Mouse (Mus musculus) forebrain, embryonic 11.5 days (tissue): ENCODE results near the gene Arid5b. TPM values are rescaled to one million over a fixed set of nuclear protein-coding genes. Genes with fewer than 3 reads are reported as not detected.

Experiments used
- ATAC-seq: fragments of 200-750 bp; cut with Nextera tagmentation; replicated peaks from 2 replicates; pipeline ENCODE4 v1.8.0; 2017; ENCODE audit warnings: moderate TSS enrichment; ENCODE audit not compliant: low FRiP score
- DNase-seq: peaks from one replicate; pipeline ENCODE4 v3.0.0-alpha.2; 2017; ENCODE audit warnings: low spot score
- H3K27ac ChIP-seq: fragments of 300-500 bp; sonication (generic); 2 replicates; pipeline ENCODE4 v1.5.1; 2014; ENCODE audit warnings: low read depth, low read length
- H3K27me3 ChIP-seq: fragments of 300-500 bp; sonication (generic); 2 replicates; pipeline ENCODE4 v1.6.1; 2014; ENCODE audit warnings: mild to moderate bottlenecking, low read length, mixed read lengths; ENCODE audit not compliant: control insufficient read depth, insufficient read depth
- H3K36me3 ChIP-seq: fragments of 300-500 bp; sonication (generic); 2 replicates; pipeline ENCODE4 v1.6.1; 2014; ENCODE audit warnings: mild to moderate bottlenecking, low read length, moderate library complexity, mixed read lengths; ENCODE audit not compliant: control insufficient read depth, insufficient read depth
- H3K4me1 ChIP-seq: fragments of 300-500 bp; sonication (generic); replicated peaks from 2 replicates; pipeline ENCODE4 v1.6.1; 2014; ENCODE audit warnings: low read length, mixed read lengths; ENCODE audit not compliant: control insufficient read depth, insufficient read depth
- H3K4me2 ChIP-seq: fragments of 300-500 bp; sonication (generic); 2 replicates; pipeline ENCODE4 v1.6.1; 2014; ENCODE audit warnings: low read depth, mild to moderate bottlenecking, low read length, moderate library complexity, mixed read lengths; ENCODE audit not compliant: severe bottlenecking
- H3K4me3 ChIP-seq: fragments of 300-500 bp; sonication (generic); 2 replicates; pipeline ENCODE4 v1.5.1; 2014; ENCODE audit warnings: low read depth, low read length
- H3K9ac ChIP-seq: fragments of 300-500 bp; sonication (generic); 2 replicates; pipeline ENCODE4 v1.6.1; 2014; ENCODE audit warnings: low read length
- H3K9me3 ChIP-seq: fragments of 300-500 bp; sonication (generic); 2 replicates; pipeline ENCODE4 v1.6.1; 2016; ENCODE audit warnings: low read length, mixed read lengths; ENCODE audit not compliant: control insufficient read depth
- WGBS: fragments of 180-500 bp; shearing (Covaris S2); extraction: QIAGEN DNeasy Blood & Tissue Kit; methylation state at CpG from one replicate; pipeline ENCODE4 v1.1.7; 2014; 5-methylcytosine and 5-hydroxymethylcytosine counted together
- polyA plus RNA-seq: library from polyadenylated mRNA; unstranded; fragments of >200 nt; fragmentation: Nextera tagmentation; extraction: Ambion mirVana; gene quantifications from 2 replicates; pipeline ENCODE4 v1.2.1, GENCODE M21; 2014

The Arid5b gene
- polyA plus RNA-seq, 1 experiment from 2014 or later: 17.1 TPM

GRCm38 (mm10) chr10:68171974-68172373 lies 106.6 kb downstream of the Arid5b start:
- Histone ChIP-seq H3K4me2 (no peak overlapping the region), H3K27me3 (no peaks in the 10 kb centered on the region), H3K27ac (no peak overlapping the region), H3K9me3 (no peaks in the 10 kb centered on the region), H3K9ac (no peak overlapping the region), H3K36me3 (no peaks in the 10 kb centered on the region), H3K4me1 (no peaks in the 10 kb centered on the region), H3K4me3 (no peak overlapping the region)
- no peak for ATAC-seq
- DNase-seq: no peak
- 49% methylated on average over 9 of the region's 9 CpGs for WGBS

- no peak for ATAC-seq
- no peak for DNase-seq
- H3K27ac ChIP-seq: no peak overlapping the region
- H3K4me1 ChIP-seq: peaks cover 4% of the 10 kb centered on the region; the same call in 1 of the 2 replicates
- 90% methylated on average over 6 of the region's 6 CpGs for WGBS
- no peak overlapping the region for H3K9ac ChIP-seq
- no peak overlapping the region for H3K4me3 ChIP-seq
- no peaks in the 10 kb centered on the region for H3K9me3 ChIP-seq
- no peak overlapping the region for H3K4me2 ChIP-seq
- no peaks in the 10 kb centered on the region for H3K27me3 ChIP-seq
- no peaks in the 10 kb centered on the region for H3K36me3 ChIP-seq
These were observed 109.9 kb downstream of the Arid5b start for GRCm38 (mm10) chr10:68168613-68169012.

GRCm38 (mm10) chr10:68168141-68168540 lies 110.4 kb downstream of the Arid5b start:
- Histone ChIP-seq H3K27me3 (no peaks in the 10 kb centered on the region), H3K9me3 (no peaks in the 10 kb centered on the region), H3K4me2 (no peak overlapping the region), H3K27ac (no peak overlapping the region), H3K9ac (no peak overlapping the region), H3K4me3 (no peak overlapping the region), H3K4me1 (peaks cover 4% of the 10 kb centered on the region; the same call in 1 of the 2 replicates), H3K36me3 (no peaks in the 10 kb centered on the region)
- ATAC-seq (no peak), DNase-seq (no peak)
- WGBS: 94% methylated on average over 8 of the region's 8 CpGs

GRCm38 (mm10) chr10:68167118-68167517 lies 111.4 kb downstream of the Arid5b start:
- H3K4me3 ChIP-seq: no peak overlapping the region
- no peak overlapping the region for H3K4me2 ChIP-seq
- ATAC-seq (no peak), DNase-seq (no peak)
- H3K9me3 ChIP-seq: no peaks in the 10 kb centered on the region
- peaks cover 4% of the 10 kb centered on the region; the same call in 1 of the 2 replicates for H3K4me1 ChIP-seq
- no peak overlapping the region for H3K27ac ChIP-seq
- H3K9ac ChIP-seq: no peak overlapping the region
- WGBS: 77% methylated on average over 4 of the region's 4 CpGs
- H3K36me3 ChIP-seq: no peaks in the 10 kb centered on the region
- H3K27me3 ChIP-seq: no peaks in the 10 kb centered on the region

- no peak overlapping the region for H3K9ac ChIP-seq
- no peaks in the 10 kb centered on the region for H3K9me3 ChIP-seq
- no peak overlapping the region for H3K4me2 ChIP-seq
- DNase-seq (no peak), ATAC-seq (no peak)
- no peaks in the 10 kb centered on the region for H3K27me3 ChIP-seq
- peaks cover 4% of the 10 kb centered on the region; the same call in 1 of the 2 replicates for H3K4me1 ChIP-seq
- H3K36me3 ChIP-seq: no peaks in the 10 kb centered on the region
- H3K4me3 ChIP-seq: no peak overlapping the region
- 86% methylated on average over 2 of the region's 2 CpGs for WGBS
- no peak overlapping the region for H3K27ac ChIP-seq
These were observed 111.8 kb downstream of the Arid5b start for GRCm38 (mm10) chr10:68166695-68167086.

GRCm38 (mm10) chr10:68165709-68166694 lies 112.5 kb downstream of the Arid5b start:
- Histone ChIP-seq H3K27me3 (no peaks in the 10 kb centered on the region), H3K4me2 (no peak overlapping the region), H3K9ac (no peak overlapping the region), H3K9me3 (no peaks in the 10 kb centered on the region), H3K36me3 (no peaks in the 10 kb centered on the region), H3K4me1 (peaks cover 4% of the 10 kb centered on the region; the same call in 1 of the 2 replicates), H3K27ac (no peak overlapping the region), H3K4me3 (no peak overlapping the region)
- 59% methylated on average over 10 of the region's 10 CpGs for WGBS
- no peak for DNase-seq
- no peak for ATAC-seq

GRCm38 (mm10) chr10:68164723-68165706 lies 113.5 kb downstream of the Arid5b start:
- Histone ChIP-seq H3K36me3 (no peaks in the 10 kb centered on the region), H3K4me2 (no peak overlapping the region), H3K27me3 (no peaks in the 10 kb centered on the region), H3K4me1 (peaks cover 4% of the 10 kb centered on the region; the same call in 1 of the 2 replicates), H3K9me3 (no peaks in the 10 kb centered on the region), H3K4me3 (no peak overlapping the region), H3K27ac (no peak overlapping the region), H3K9ac (no peak overlapping the region)
- ATAC-seq: no peak
- DNase-seq: no peak
- WGBS: 69% methylated on average over 8 of the region's 8 CpGs

- no peak overlapping the region for H3K4me3 ChIP-seq
- H3K9ac ChIP-seq: no peak overlapping the region
- H3K4me1 ChIP-seq: peaks cover 4% of the 10 kb centered on the region; the same call in 1 of the 2 replicates
- H3K9me3 ChIP-seq: no peaks in the 10 kb centered on the region
- ATAC-seq (no peak), DNase-seq (no peak)
- H3K36me3 ChIP-seq: no peaks in the 10 kb centered on the region
- WGBS: 90% methylated on average over 2 of the region's 2 CpGs
- H3K4me2 ChIP-seq: no peak overlapping the region
- H3K27me3 ChIP-seq: no peaks in the 10 kb centered on the region
- no peak overlapping the region for H3K27ac ChIP-seq
These were observed 114.4 kb downstream of the Arid5b start for GRCm38 (mm10) chr10:68164137-68164536.
